Mouse (Mus musculus): ENCODE data around the gene Tsen2.

GRCm38 (mm10) chr6:115506425-115506824, 38.0 kb upstream of the Tsen2 start:
- TF ChIP-seq CTCF (IDR thresholded peaks at IDR 0.05; ENCODE audit: extremely low read depth, insufficient read depth, low read length): no peak
- no peak for TF ChIP-seq POLR2A (IDR thresholded peaks at IDR 0.05; ENCODE audit: extremely low read depth, insufficient read depth, low read length)
